Mouse (Mus musculus): ENCODE results near the gene Macrod2.

Macrod2 gene

DNA sequence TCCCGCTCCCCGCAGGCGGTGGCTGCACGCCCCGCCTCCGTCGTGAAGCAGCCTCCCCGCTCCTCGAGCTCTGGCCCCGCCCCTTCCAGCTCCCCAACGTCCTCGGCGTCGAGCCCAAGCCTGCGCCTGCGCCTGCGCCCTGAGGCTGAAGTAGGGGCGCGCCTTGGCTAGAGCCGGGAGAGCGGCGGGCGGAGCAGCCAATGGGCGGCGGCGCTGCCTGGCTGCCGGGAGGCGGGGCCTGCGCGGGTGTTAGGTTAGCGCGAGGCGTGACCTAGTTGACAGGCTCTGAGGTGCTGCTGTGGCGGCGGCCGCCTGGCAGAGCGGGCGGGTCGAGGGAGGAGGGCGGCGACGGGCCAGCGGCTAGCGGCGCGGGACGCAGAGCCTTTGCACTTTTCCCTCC is at the start of gene Macrod2:
Macrod2 (plus strand) TSS at position 131 of the 400 bp plus-strand sequence.
- peak; percentile 93 to 97 for DNase-seq

DNA sequence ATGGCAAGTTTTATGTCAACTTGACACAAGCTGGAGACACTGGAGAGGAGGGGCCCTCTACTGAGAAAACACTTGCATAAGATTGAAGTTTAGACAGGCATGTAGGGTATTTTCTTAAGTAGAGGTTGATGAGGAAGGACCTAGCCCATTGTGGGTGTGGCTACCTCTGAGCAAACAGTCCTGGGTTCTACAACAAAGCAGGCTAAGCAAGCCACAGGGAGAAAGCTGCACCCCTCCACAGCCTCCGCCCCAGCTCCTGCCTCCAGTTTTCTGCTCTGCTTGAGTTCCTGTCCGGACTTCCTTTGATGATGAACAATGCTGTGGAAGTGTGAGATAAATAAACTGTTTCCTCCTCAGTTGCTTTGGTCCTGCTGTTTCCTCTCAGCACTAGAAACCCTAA is 35.2 kb upstream of the Macrod2 start:
- DNase-seq: no peak

DNA sequence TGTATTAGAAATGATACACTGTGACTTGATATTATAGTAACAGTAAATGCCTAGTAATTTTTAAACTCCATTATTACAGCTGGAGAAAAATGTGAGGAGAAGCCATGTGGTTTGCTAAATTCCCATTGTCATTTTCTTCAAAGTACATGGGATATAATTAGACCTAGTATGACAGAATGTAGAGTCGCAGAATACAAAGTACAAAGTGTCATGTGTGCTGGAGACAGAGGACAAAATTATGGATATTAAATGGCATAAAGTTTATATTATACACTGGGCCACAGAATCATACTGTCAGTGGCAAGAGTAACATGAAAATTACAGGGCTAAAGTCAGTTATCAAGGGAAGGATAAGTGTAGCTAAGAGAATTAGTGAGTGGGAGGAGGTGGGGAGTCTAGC is 30.3 kb upstream of the Macrod2 start:
- no peak for DNase-seq

DNA sequence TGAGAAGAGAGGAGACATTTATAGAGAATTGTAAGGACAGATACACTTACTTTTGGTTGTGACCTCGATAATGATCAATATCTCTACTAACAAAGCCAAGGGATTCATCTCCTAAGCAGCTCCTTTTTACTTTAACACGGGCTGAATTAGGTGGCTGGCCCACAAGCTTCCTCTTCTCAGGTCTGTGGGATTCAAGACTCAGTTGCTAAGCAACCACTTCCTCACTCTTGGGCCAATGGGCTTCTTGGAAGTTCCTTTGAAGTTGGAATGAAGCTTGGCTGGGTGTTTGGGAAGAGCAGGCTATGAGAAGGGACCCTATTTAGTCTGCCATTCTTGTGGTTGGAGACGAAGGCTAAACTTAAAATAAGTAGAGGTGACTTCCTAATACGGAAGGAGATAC is 5.6 kb upstream of the Macrod2 start, which contains the start of gene Sel1l2:
Sel1l2 (minus strand) TSS at position 182 of the 400 bp plus-strand sequence.
- DNase-seq: no peak

DNA sequence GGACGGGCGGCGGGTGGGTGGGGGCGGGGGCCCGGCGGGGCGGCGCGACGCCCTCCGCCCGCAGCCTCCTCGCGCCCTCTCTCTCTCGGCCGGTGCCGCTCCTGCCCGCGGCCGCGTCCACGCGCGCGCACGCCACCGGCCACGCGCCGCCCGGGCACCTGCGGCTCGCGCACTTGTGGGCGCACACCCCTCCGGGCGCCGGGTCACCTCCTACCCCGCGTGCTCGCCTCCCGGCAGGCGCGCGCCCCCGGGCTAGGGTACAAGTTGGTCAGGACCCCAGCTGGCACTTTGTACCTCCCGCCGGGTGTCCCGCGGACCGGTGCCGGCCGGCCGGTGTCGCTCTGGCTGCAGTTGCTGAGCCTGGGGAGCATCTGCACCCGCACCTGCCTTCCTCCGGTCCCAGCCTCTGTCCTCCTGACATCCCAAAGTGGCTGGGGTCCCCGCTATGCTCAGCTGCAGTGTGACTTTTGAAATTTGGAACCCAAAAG is 679 bp downstream of the Macrod2 start:
- DNase-seq: peak; percentile 20 to 44

DNA sequence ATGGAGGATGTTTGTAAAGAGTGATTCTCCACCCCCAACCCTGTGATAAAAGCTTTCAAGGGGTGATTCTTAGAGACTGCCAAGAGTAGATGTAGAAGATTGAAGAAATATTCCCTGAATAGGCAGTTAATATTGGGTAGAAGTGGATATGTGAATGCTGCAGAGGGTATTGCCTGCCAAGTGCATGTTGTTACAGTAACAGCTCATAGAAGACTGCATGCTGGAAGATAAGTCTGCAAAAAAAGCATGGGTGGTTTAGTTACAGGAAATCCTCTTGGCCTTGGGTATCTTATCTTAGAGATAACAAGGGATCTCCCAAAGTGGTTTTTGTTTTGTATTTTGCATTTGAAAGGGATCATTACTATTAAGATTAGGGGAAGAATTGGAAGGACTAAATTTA is 30.7 kb downstream of the Macrod2 start:
- DNase-seq: no peak

DNA sequence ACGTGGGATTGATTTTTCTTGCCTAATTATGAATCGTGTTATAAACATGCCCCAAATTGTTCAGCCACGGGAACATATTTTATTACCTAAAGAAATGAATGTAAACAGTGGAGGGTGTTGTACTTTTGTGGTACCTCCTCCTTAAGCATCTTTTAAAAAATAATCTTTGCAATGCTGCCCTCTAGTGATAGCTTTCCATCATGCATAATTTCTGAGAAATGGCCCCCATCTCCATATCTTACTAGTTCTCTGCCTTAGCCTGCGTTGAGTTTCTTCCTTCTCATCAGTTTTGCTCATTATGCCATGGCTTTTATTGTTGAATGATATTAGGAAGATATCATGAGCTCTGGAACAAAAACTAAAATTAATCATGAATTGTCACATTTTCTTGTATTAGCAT is 32.2 kb downstream of the Macrod2 start:
- DNase-seq: no peak

DNA sequence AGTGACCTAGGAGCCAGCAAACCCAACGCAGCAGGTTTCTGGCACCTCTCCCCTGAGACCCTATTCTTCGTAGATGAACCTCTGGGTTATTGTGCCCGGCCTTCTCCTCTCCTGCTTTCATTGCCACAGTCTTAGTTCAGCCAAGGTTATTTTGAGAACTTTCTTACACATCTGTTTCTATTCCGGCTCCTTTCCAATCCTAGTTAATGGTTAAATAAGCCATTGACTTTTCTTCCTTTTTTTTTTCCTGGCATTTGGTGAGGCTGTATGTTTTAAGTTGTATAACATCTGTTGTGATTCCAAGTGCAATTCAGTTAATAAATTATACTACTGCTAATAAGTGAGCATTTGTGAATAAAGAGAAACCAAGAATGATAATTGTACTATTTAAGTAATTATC is 44.0 kb downstream of the Macrod2 start:
- DNase-seq: no peak

DNA sequence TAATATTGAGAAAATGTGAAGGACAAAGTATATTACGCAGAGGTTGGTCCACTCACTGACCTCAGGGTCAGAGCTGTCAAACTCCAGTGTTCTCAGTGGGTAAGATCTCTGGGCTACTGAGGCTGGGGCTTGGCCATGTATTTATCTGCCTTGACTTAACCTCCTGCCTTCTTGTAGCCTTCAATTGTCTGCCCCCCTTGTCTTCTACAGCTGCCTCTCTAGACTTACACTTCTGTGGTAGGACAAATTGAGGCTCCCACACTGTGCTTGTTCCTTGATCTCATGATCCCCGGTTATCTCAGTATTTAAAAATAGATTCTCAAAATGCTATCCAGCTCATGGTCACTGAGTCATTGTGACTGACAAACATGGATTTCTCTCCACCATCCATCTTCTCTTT is 53.5 kb downstream of the Macrod2 start:
- no peak for DNase-seq

DNA sequence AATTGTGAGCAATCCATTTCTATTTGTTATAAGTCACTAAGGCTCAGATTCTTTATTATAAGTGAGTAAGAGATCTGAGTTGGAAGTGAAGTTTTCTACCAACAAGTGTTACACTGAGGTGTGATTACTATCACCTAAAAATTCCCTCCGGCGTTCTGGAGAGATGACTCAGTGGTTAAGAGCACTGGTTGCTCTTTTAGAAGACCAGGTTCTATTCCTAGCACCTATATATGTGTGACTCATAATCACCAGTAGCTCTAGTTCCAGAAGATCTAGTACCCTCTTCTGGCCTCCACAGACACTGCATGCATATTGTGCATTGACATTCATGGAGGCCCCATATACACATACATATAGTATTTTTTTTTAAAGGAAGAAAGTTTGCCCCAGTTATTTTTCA is 80.7 kb downstream of the Macrod2 start:
- no peak for DNase-seq

DNA sequence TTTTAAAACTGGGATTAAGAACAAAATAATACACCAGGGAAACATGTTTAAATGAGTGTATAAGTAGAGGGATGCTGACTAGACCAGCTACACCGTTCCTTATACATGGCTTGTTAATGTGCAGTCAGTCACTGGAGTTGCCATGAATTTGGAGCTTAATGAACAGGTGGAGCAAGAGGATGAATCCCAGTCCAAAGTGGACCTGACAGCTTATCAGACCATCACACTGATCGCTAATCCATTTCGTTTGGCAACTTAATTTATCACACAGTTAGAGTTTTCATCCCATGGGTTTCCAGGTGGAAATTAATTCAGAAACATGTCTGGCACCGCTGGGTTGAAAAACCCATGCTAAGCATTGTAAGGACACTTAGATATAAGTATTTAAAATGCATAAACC is 81.8 kb downstream of the Macrod2 start:
- DNase-seq: no peak

DNA sequence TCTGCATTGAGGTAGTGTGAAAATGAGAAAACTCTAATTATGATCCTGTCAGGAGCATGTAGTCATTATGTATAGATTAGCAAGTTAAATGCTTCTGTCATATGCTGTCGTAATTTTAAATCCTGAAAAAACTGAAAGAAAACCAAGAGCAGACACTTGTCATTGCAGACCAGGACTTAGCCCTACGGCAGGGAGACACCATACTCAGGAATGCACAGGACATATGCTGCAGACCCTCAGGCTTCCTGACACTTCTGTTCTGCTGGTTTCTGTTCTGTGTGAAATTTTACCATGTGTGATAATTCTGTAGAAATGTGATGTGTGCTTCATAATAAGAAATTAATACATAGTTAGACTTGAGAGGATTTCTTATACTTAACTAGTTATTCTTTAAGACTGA is 87.5 kb downstream of the Macrod2 start:
- DNase-seq: no peak

DNA sequence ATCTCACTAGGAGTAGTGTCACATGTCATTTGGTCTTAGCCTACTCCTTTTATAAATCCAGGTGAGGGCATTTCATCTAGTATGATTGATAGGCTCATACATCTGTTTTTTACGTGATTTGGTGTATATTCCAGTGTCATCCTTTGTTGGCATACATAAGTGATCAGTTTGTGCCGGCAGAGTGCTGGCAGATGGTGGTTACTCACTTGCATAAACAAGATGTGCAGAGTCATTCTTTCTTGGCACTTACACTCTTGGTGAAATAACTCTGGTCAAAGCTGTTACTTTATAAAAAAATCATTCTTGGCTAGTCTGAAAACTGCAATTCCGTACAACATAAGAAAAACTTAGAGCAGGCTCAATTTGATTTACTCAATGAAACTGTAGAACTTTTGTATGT is 102.6 kb downstream of the Macrod2 start:
- no peak for DNase-seq

DNA sequence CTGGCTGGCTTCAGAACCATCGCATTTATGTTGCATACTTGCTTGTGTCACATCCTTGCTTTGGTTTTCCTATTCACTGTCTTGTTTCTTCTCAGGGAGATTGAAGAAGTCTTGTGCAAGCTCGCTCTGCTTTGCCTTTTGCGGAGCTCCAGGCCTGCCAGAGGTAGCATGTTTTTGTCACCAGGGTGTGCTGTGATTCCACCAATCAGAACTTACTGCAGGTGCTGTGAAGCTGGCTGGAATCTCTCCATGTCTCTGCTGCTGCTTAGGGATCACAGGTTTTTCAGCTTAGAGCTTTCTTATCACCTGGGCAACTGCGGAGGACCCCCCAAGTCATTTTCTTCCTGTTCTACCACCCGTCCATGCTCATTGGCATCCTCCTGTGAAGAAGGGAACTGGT is 105.8 kb downstream of the Macrod2 start:
- DNase-seq: no peak

DNA sequence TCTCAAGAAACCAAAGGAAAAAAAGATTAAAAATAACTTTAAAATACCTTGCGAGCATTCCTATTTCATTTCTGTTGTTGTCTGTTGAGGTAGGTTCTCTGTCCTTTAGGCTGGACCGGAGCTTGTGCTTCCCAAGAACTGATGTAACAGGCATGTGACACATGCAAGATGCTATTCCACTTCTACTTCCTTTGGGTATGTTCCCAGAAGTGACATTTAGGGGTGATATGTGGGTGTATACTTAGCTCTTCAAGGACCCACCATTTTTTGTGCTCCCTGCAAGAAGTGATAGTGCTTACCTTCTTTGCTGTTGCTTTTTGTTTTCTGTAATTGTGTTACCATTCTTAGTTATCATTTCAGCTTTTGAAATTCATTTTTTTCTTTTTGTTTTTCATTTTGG is 126.4 kb downstream of the Macrod2 start:
- DNase-seq: no peak

DNA sequence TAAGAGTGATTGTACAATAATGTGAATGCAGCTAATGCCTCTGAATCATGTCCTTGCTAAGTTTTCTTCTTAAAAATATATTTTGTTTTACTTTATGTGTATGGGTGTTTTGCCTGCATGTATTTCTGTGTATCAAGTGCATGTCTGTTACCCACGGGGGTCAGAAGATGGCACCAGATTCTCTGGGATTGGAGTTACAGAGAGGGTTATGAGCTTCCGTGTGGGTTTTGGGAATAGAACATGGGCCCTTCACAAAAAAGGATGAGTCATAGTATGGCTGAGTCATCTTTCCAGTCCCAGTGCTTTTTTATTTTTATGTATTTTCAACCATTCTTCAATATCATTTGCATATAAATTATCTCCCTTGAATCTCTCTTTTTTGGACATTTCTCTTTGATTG is 135.1 kb downstream of the Macrod2 start:
- no peak for DNase-seq

DNA sequence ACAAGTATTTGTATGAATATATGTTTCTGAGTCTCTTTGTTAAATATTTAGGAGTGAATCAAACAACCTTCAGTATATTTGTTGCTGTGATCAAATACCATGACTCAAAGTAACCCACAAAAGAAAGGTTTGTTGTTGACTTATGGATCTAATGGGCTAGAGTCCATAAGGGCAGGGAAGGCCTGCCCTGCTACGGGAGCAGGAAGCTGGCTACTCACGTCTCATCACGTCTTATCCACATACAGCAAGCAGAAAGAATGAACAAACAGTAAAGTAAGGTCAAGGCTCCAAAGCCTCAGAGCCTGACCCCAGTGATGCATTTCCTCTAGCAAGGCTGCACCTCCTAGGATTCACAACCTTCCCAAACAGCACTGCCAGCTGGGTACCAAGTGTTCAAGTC is 136.9 kb downstream of the Macrod2 start:
- DNase-seq: no peak

DNA sequence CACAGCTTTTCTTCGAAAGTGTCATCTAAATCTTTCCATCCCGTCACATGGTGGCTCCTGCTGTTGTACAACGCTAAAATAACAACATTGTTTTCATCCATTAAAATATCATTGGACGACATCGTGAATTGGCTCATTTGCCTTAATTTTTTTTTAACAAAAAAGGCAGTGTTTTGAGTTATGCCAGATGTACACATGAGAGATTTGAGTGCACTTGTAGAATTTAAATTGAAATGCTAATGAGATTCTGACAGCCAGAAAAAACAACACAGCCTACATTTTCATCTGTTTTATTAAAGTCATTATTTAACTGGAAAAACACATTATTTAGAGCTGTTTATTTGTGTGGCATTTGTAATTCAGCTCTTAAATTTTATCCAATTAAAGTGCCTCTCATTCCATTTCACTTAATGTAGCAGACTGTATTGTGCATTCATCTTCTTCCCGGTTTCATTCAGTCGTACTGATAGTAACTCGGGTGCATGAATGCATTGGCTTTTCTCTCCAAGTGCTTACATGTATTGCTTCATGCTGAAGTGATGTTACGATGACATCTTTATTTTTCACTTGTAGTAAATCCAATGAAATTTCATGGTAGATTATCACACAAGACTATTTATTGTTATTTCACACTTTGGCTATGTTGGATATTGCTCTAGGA is 137.9 kb downstream of the Macrod2 start:
- DNase-seq: no peak

DNA sequence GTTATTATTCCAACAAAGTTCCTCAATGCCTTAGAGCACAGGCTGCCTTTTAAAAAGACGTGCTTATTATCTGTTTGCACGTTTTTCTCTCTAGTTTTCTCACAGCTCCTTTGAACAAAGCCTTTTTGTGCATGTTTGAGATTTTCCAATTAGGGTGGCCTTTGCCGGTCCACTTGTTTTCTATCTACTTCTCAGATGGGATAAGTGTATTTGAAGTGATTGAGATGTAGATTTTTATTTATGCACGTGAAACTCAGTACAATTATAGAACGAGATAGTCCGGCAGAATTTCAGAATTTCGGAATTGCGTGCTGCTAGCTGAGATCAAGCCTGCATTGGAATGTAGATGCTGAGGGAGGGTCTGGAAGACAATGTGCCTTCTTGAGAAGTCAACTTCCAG is 138.5 kb downstream of the Macrod2 start:
- DNase-seq: no peak

DNA sequence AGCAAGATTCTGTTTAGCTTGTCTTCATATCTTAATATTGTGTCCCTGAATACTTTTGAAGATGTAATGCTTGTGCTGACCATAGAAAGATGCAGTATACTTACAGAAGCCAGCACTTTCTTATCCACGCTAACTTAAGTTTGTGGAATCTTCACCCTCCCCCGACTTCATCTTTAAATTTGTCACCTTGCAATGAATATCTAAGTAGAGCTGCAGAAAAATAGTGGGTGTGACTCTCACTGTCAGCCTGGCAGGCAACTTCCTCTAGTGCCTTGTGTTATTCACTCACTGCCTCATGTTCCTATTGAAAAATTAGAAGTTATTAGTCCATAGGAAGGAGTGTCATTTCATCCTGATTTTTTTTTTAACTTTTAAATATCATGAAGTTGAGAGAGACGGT is 139.5 kb downstream of the Macrod2 start:
- no peak for DNase-seq

DNA sequence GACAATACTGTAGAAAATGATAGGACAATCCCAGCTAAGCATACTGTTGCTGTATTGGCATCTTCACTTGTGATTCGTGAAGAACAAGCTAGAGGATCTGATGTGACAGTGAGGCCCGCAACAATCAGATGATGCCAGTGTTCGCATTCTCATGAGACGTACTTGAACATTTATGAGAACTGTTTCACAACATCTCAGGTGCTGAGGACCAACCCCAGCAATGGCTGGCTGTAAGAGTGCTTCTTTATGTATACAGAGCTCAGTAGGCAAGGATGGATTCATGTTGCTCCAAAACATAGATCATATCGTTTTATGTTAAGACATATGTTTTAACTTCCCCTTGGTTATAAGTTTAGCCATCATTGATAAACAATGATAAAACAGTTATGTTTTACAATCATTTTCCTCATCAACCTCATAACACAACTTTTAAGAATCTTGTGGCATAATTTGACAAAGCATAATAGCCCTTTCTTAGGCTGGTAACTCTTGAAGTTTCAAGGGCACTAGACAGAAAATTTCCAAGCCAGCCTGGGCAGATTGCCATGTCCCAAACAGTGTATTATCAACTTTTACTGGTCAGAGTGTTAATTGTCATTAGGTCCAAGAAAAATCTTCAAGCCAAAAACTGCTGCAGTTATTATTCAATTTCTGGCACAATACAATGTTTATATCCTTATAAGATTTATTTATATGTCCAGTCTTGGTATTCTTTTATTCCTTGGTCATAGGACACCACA is 140.9 kb downstream of the Macrod2 start:
- no peak for DNase-seq

DNA sequence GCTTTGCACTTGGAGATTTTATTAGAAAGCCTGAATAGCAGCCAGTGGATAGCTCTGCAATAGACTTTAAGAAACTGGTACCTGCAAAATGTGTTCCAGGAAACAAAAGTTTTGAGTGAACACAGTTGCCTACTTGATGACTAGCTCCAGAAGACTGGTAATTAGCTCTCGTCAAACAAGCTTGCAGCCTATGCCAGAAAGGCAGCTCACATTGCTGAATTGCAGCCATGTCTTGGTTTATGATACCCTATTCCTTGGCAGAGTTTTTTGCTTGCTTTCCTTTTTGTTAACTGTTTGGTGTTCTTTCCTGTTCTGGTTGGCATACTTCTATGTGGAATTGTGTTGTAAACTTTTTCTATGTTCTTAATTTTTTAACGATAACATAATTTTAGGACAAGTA is 154.2 kb downstream of the Macrod2 start:
- DNase-seq: no peak

DNA sequence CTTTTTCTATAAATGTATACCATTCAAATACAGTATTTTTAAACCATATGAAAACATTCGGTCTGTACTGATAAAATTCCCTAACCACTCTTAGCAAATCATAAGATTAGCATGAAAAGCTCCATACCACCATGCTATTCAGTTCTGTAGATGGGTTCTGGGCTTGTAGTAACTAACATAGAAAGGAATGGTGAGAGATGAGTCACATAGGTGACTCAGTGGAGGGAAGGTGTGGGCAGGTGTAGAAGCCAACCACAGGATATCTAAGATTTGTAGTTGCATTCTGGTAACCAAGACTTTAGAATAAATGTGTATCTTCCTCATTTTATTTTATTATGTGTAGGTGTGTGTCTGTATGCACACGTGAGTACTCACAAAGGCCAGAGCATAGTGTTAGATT is 166.3 kb downstream of the Macrod2 start:
- no peak for DNase-seq

DNA sequence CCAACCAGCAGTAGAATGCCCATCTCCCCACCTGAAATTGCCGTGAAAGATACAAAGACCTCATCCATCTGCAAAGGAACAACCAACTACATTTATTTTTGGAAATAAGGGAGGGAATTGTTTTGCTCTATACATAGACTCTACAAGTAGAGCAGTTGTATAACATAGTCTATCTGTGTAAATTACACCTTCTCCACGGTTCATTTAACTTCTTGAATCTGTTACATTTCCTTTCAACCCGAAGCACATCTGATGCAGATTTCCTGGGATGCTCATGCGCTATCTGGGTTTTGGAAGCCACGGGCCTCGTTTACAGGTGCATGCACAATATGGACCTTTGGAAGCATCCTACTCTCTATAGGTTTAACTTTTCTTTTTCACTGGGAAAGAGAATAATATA is 175.8 kb downstream of the Macrod2 start:
- DNase-seq: no peak
